Comparison of ENCODE assay signal across 11 mouse cellular contexts in the genomic region with DNA sequence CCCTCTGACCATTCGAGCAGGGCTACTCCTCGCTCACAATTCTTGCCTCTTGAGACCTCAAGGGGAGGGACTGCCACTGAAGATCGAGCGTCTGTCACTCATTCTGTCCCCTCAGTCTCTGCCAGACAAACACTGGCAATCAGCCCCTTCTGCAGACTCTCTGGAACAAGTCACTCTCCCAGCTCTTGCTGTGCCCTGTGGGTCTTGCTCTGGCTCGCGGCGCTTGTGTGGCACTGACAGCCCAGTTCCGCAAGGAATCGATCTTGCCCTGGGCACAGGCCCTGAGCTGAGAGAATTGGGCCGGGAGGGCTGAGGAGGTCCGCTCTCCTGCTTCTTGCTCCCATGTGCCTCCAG.
DNase-seq lines count a peak whose midpoint lies in the region; ATAC-seq lines count a peak whose summit lies in the region.
"Had no signal": no experiment of that assay in that cellular context is flagged by ENCODE, and none has a peak within 500 bp of the region (broad histone marks: within the 10 kb centered on the region; RNA-seq: fewer than 3 reads in every experiment).

No protein-coding gene starts in this region.

- H3K4me2 ChIP-seq in embryonic facial prominence, embryonic 12.5 days (replicated peaks), result no peak overlapping the region
- no peak overlapping the region for H3K4me2 ChIP-seq in midbrain, embryonic 16.5 days (ENCODE audit: low read length)

- H3K9me3 ChIP-seq in embryonic facial prominence, embryonic 12.5 days, result no peaks in the 10 kb centered on the region
- no peaks in the 10 kb centered on the region for H3K9me3 ChIP-seq in midbrain, embryonic 16.5 days (replicated peaks; ENCODE audit: control insufficient read depth, low read length, poor library complexity, severe bottlenecking)

- WGBS in embryonic facial prominence, embryonic 12.5 days, result 69% methylated on average over 11 of the region's 11 CpGs
- 48% methylated on average over 11 of the region's 11 CpGs for WGBS in midbrain, embryonic 16.5 days

- intact Hi-C loops in left cerebral cortex, postnatal 4 days (cut with DNase I), result no loop called here

- H3K4me1 ChIP-seq in embryonic facial prominence, embryonic 12.5 days, result peaks cover 25% of the 10 kb centered on the region; the same call in 1 of the 2 replicates
- peaks cover 8% of the 10 kb centered on the region; the same call in 1 of the 2 replicates for H3K4me1 ChIP-seq in midbrain, embryonic 16.5 days (ENCODE audit: control insufficient read depth, insufficient read depth, low read length)

- no peaks in the 10 kb centered on the region for H3K27me3 ChIP-seq in embryonic facial prominence, embryonic 12.5 days
- H3K27me3 ChIP-seq in midbrain, embryonic 16.5 days (ENCODE audit: control insufficient read depth, insufficient read depth, low read depth, low read length), result peaks cover 7% of the 10 kb centered on the region

- H3K9ac ChIP-seq in embryonic facial prominence, embryonic 12.5 days, result no peak overlapping the region
- H3K9ac ChIP-seq in midbrain, embryonic 16.5 days (ENCODE audit: low read depth, low read length), result no peak overlapping the region

- no peak overlapping the region for H3K4me3 ChIP-seq in embryonic facial prominence, embryonic 12.5 days
- H3K4me3 ChIP-seq in midbrain, embryonic 16.5 days (ENCODE audit: low read depth, low read length), result no peak overlapping the region

- no peaks in the 10 kb centered on the region for H3K36me3 ChIP-seq in embryonic facial prominence, embryonic 12.5 days
- no peaks in the 10 kb centered on the region for H3K36me3 ChIP-seq in midbrain, embryonic 16.5 days (ENCODE audit: control insufficient read depth, insufficient read depth, low read length)

- DNase-seq in cerebellum, adult 18-20 months, result peak; percentile 5 to 8
- DNase-seq in left cerebral cortex, postnatal 4 days, result peak; percentile 76
- no peak for DNase-seq in left cerebral cortex, adult 11 months (ENCODE audit: low spot score)
- no peak for DNase-seq in kidney, adult 11 months
- DNase-seq in T-cell, adult 2 months (ENCODE audit: low spot score), result no peak
- DNase-seq: heart, adult 18-20 months; heart, postnatal 36 days had no signal

- ATAC-seq in cerebellum, adult (ENCODE audit: insufficient number of reproducible peaks, low FRiP score, low TSS enrichment), result no peak
- ATAC-seq in embryonic facial prominence, embryonic 12.5 days (ENCODE audit: insufficient number of reproducible peaks, insufficient read depth, low FRiP score, low TSS enrichment), result no peak
- ATAC-seq in midbrain, embryonic 16.5 days, result 0 out of 2 replicates have a peak, but pooled peaks have one; percentile 38

- H3K27ac ChIP-seq in embryonic facial prominence, embryonic 12.5 days, result 0 out of 2 replicates have a peak overlapping the region, but pooled peaks have one; percentile 25
- H3K27ac ChIP-seq in midbrain, embryonic 16.5 days (ENCODE audit: low read length), result no peak overlapping the region
- H3K27ac ChIP-seq: macrophage had no signal

Comparison
In these comparisons a context has a peak if more than half of its experiments do, and no peak if none do; other contexts are left out.
1. DNase-seq: peak in cerebellum, adult 18-20 months (2 of 2) and left cerebral cortex, postnatal 4 days (single experiment); none in left cerebral cortex, adult 11 months (single experiment), kidney, adult 11 months (single experiment) and T-cell, adult 2 months (single experiment).